Mouse (Mus musculus) midbrain, postnatal 0 days (tissue): ENCODE data around the gene Tmbim7. TPM values are rescaled to one million over a fixed set of nuclear protein-coding genes. Genes with fewer than 3 reads are reported as not detected.

ENCODE experiments used
- ATAC-seq: fragments of 200-750 bp; cut with Nextera tagmentation; 2 replicates; pipeline ENCODE4 v1.8.0; 2017; ENCODE audit warnings: moderate number of reproducible peaks, mild to moderate bottlenecking, moderate TSS enrichment, moderate library complexity; ENCODE audit not compliant: low FRiP score
- DNase-seq: peaks from one replicate; pipeline ENCODE4 v3.0.0-alpha.2; 2015; ENCODE audit warnings: low spot score
- H3K27ac ChIP-seq: fragments of 300-500 bp; sonication (generic); 2 replicates; pipeline ENCODE4 v1.5.1; 2014; ENCODE audit warnings: low read depth, mild to moderate bottlenecking, low read length, mixed read lengths
- H3K27me3 ChIP-seq: fragments of 300-500 bp; sonication (generic); 2 replicates; pipeline ENCODE4 v1.6.1; 2014; ENCODE audit warnings: low read length, control low read depth, mixed read lengths; ENCODE audit not compliant: insufficient read depth
- H3K36me3 ChIP-seq: fragments of 300-500 bp; sonication (generic); 2 replicates; pipeline ENCODE4 v1.6.1; 2014; ENCODE audit warnings: low read length, control low read depth, mixed read lengths; ENCODE audit not compliant: insufficient read depth
- H3K4me1 ChIP-seq: fragments of 300-500 bp; sonication (generic); 2 replicates; pipeline ENCODE4 v1.6.1; 2014; ENCODE audit warnings: mild to moderate bottlenecking, control low read depth, antibody characterized with exemption, low read length, mixed read lengths; ENCODE audit not compliant: insufficient read depth
- H3K4me2 ChIP-seq: fragments of 300-500 bp; sonication (generic); 2 replicates; pipeline ENCODE4 v1.6.1; 2014; ENCODE audit warnings: low read depth, mild to moderate bottlenecking, low read length, mixed read lengths; ENCODE audit not compliant: poor library complexity, severe bottlenecking
- H3K4me3 ChIP-seq: fragments of 300-500 bp; sonication (generic); 2 replicates; pipeline ENCODE4 v1.5.1; 2014; ENCODE audit warnings: low read depth, mild to moderate bottlenecking, low read length, moderate library complexity
- H3K9ac ChIP-seq: fragments of 300-500 bp; sonication (generic); replicated peaks from 2 replicates; pipeline ENCODE4 v1.6.1; 2014; ENCODE audit warnings: mild to moderate bottlenecking, low read length, moderate library complexity, mixed read lengths; ENCODE audit not compliant: poor library complexity, severe bottlenecking
- H3K9me3 ChIP-seq: fragments of 300-500 bp; sonication (generic); 2 replicates; pipeline ENCODE4 v1.6.1; 2016; ENCODE audit warnings: low read length, control low read depth
- CTCF ChIP-seq: IDR thresholded peaks from 2 replicates; pipeline ENCODE4 v1.5.1; 2016; ENCODE audit warnings: antibody characterized with exemption, mild to moderate bottlenecking
- WGBS: fragments of 180-500 bp; shearing (Covaris S2); extraction: QIAGEN DNeasy Blood & Tissue Kit; methylation state at CpG from one replicate; pipeline ENCODE4 v1.1.7; 2014; 5-methylcytosine and 5-hydroxymethylcytosine counted together
- polyA plus RNA-seq: library from polyadenylated mRNA; unstranded; fragments of >200 nt; fragmentation: Nextera tagmentation; extraction: Ambion mirVana; gene quantifications from 2 replicates; pipeline ENCODE4 v1.2.1, GENCODE M21; 2015
- total RNA-seq: library from RNA; depleted of rRNA; stranded (reverse); fragments of >200 nt; gene quantifications from 2 replicates; pipeline ENCODE4 v1.2.3, GENCODE M21; 2014

Tmbim7 gene
- total and polyA plus RNA-seq, 2 experiments from 2014 or later, result not detected

GRCm38 (mm10) chr5:3700025-3700424 lies 49.0 kb downstream of the Tmbim7 start:
- ATAC-seq (no peak), DNase-seq (no peak)
- 94% methylated on average over 5 of the region's 5 CpGs for WGBS
- no peaks in the 10 kb centered on the region for H3K27me3 ChIP-seq
- no peak overlapping the region for H3K9ac ChIP-seq
- peaks cover 33% of the 10 kb centered on the region for H3K36me3 ChIP-seq
- H3K4me3 ChIP-seq, result no peak overlapping the region
- H3K4me1 ChIP-seq, result no peaks in the 10 kb centered on the region
- no peak overlapping the region for H3K27ac ChIP-seq
- no peak for TF ChIP-seq CTCF
- H3K9me3 ChIP-seq, result no peaks in the 10 kb centered on the region
- H3K4me2 ChIP-seq, result no peak overlapping the region

GRCm38 (mm10) chr5:3702180-3702579 lies 51.2 kb downstream of the Tmbim7 start:
- TF ChIP-seq CTCF, result no peak
- no peak overlapping the region for H3K27ac ChIP-seq
- ATAC-seq (no peak), DNase-seq (no peak)
- no peak overlapping the region for H3K4me3 ChIP-seq
- 81% methylated on average over 4 of the region's 4 CpGs for WGBS
- no peaks in the 10 kb centered on the region for H3K27me3 ChIP-seq
- H3K9me3 ChIP-seq, result no peaks in the 10 kb centered on the region
- peaks cover 26% of the 10 kb centered on the region for H3K36me3 ChIP-seq
- H3K9ac ChIP-seq, result no peak overlapping the region
- H3K4me2 ChIP-seq, result no peak overlapping the region
- no peaks in the 10 kb centered on the region for H3K4me1 ChIP-seq

GRCm38 (mm10) chr5:3715800-3716199 lies 64.8 kb downstream of the Tmbim7 start:
- no peak for ATAC-seq
- H3K9ac ChIP-seq, result no peak overlapping the region
- DNase-seq, result no peak
- no peak overlapping the region for H3K4me3 ChIP-seq
- TF ChIP-seq CTCF, result no peak
- no peaks in the 10 kb centered on the region for H3K4me1 ChIP-seq
- no peak overlapping the region for H3K4me2 ChIP-seq
- WGBS, result 97% methylated on average over 5 of the region's 5 CpGs
- peaks cover 24% of the 10 kb centered on the region for H3K36me3 ChIP-seq
- H3K27me3 ChIP-seq, result no peaks in the 10 kb centered on the region
- H3K9me3 ChIP-seq, result no peaks in the 10 kb centered on the region
- H3K27ac ChIP-seq, result no peak overlapping the region

GRCm38 (mm10) chr5:3719371-3719770 lies 68.4 kb downstream of the Tmbim7 start:
- no peaks in the 10 kb centered on the region for H3K4me1 ChIP-seq
- no peaks in the 10 kb centered on the region for H3K9me3 ChIP-seq
- DNase-seq, result no peak
- peaks cover 28% of the 10 kb centered on the region for H3K36me3 ChIP-seq
- no peak for ATAC-seq
- no peak overlapping the region for H3K27ac ChIP-seq
- H3K4me3 ChIP-seq, result no peak overlapping the region
- H3K4me2 ChIP-seq, result no peak overlapping the region
- 93% methylated on average over 4 of the region's 4 CpGs for WGBS
- H3K27me3 ChIP-seq, result no peaks in the 10 kb centered on the region
- no peak for TF ChIP-seq CTCF
- H3K9ac ChIP-seq, result no peak overlapping the region

- Histone ChIP-seq H3K27me3 (no peaks in the 10 kb centered on the region), H3K4me1 (no peaks in the 10 kb centered on the region), H3K27ac (no peak overlapping the region), H3K9me3 (no peaks in the 10 kb centered on the region), H3K9ac (no peak overlapping the region), H3K4me2 (no peak overlapping the region), H3K4me3 (no peak overlapping the region), H3K36me3 (peaks cover 25% of the 10 kb centered on the region)
- no peak for DNase-seq
- 96% methylated on average over 2 of the region's 2 CpGs for WGBS
- ATAC-seq, result no peak
- no peak for TF ChIP-seq CTCF
Observed at GRCm38 (mm10) chr5:3722873-3723272, 71.9 kb downstream of the Tmbim7 start.

GRCm38 (mm10) chr5:3723415-3723814 lies 72.4 kb downstream of the Tmbim7 start:
- 100% methylated on average over 2 of the region's 2 CpGs for WGBS
- peaks cover 25% of the 10 kb centered on the region for H3K36me3 ChIP-seq
- TF ChIP-seq CTCF, result no peak
- DNase-seq, result no peak
- no peak overlapping the region for H3K4me3 ChIP-seq
- H3K4me2 ChIP-seq, result no peak overlapping the region
- H3K27me3 ChIP-seq, result no peaks in the 10 kb centered on the region
- no peak overlapping the region for H3K9ac ChIP-seq
- ATAC-seq, result no peak
- H3K4me1 ChIP-seq, result no peaks in the 10 kb centered on the region
- H3K9me3 ChIP-seq, result no peaks in the 10 kb centered on the region
- H3K27ac ChIP-seq, result no peak overlapping the region
